Mouse (Mus musculus): ENCODE results near the gene Lcorl. TPM values are rescaled to one million over a fixed set of nuclear protein-coding genes. Genes with fewer than 3 reads are reported as not detected.

Lcorl gene
- polyA plus RNA-seq, 1 experiment, result 3.7 TPM

DNA sequence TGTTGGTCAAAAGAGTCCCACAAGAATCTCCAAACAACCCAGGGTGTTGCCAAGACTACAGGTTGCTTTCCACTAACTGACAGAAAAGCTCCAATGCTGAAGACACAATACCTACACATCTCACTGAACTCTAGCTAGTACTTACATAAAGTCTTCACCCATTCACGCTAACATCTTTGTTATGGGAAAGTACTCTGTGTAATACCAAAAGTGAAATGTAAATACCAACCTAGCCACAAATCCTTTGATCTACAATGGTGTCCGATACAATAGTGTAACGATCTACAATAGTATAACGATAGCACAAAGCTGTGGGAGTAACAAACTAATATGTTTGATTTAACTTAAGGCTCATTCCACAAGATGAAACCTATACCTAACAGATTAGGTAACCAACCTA is 67.2 kb downstream of the Lcorl start:
- no peak overlapping the region for H3K4me3 ChIP-seq (replicated peaks; ENCODE audit: control insufficient read depth, low read depth, low read length)
- TF ChIP-seq POLR2A (IDR thresholded peaks at IDR 0.05; ENCODE audit: borderline replicate concordance, control insufficient read depth, low read depth, low read length) (no peak), CTCF (IDR thresholded peaks at IDR 0.05; ENCODE audit: control insufficient read depth, insufficient read depth, low read length) (no peak)
- no peak overlapping the region for H3K27ac ChIP-seq (ENCODE audit: control insufficient read depth, insufficient read depth, low read depth, low read length, poor library complexity)
- 91% methylated on average over 4 of the region's 4 CpGs for WGBS
- H3K4me1 ChIP-seq (ENCODE audit: control insufficient read depth, insufficient read depth, low read length), result no peaks in the 10 kb centered on the region

DNA sequence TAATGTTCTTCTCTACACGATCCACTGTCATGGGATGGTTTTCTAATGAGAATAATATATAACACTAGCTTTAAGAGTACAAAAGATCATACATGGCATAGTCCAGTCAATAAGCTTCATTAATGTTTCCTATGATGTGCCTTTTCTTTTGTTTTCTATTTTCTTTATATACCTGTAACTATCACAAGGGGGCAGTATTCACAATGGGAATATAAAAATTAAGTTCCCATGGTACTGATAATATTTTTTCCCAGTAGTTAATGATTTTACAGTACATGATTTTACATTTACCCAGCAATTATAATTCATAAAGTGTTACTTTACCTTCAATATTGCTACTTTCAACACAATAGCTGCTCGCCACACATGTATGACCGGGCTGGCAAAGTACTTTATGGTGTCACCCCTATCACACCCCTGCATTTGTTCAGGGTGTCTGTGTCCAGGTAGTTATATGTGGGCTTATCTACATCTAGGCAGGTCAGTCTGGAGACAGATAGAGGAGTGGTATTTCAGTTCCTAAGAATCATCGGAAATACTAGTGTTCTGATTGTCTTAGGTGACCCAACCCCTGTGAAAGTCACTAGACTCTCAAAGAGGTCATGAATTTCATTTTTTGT is 99.8 kb downstream of the Lcorl start:
- TF ChIP-seq CTCF (IDR thresholded peaks at IDR 0.05; ENCODE audit: control insufficient read depth, insufficient read depth, low read length) (no peak), POLR2A (IDR thresholded peaks at IDR 0.05; ENCODE audit: borderline replicate concordance, control insufficient read depth, low read depth, low read length) (no peak)
- Histone ChIP-seq H3K4me1 (ENCODE audit: control insufficient read depth, insufficient read depth, low read length) (no peaks in the 10 kb centered on the region), H3K4me3 (replicated peaks; ENCODE audit: control insufficient read depth, low read depth, low read length) (no peak overlapping the region), H3K27ac (ENCODE audit: control insufficient read depth, insufficient read depth, low read depth, low read length, poor library complexity) (no peak overlapping the region)
- 78% methylated on average over 4 of the region's 4 CpGs for WGBS

DNA sequence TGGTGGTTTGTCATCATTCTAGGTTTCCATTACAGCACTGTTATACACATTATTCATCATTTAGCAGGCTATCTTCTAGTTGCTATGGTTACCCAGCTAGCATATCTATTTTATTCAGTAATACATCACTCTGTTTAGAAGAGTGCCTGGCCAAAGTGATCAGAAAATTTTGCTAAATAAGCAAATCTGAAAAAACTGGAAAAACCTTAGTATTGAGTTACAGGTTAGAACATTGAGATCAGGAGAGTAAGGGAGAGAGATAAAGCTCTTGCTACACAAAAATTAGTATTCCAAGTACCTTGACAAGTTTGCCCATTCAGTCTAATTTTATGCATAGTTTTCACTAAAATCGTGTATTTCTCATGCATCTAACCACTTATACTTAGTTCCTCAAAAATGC is 119.5 kb downstream of the Lcorl start:
- 53% methylated on average over 1 of the region's 1 CpGs for WGBS
- no peak overlapping the region for H3K4me3 ChIP-seq (replicated peaks; ENCODE audit: control insufficient read depth, low read depth, low read length)
- H3K27ac ChIP-seq (ENCODE audit: control insufficient read depth, insufficient read depth, low read depth, low read length, poor library complexity), result no peak overlapping the region
- no peaks in the 10 kb centered on the region for H3K4me1 ChIP-seq (ENCODE audit: control insufficient read depth, insufficient read depth, low read length)
- TF ChIP-seq CTCF (IDR thresholded peaks at IDR 0.05; ENCODE audit: control insufficient read depth, insufficient read depth, low read length), result no peak
- TF ChIP-seq POLR2A (IDR thresholded peaks at IDR 0.05; ENCODE audit: borderline replicate concordance, control insufficient read depth, low read depth, low read length), result no peak

DNA sequence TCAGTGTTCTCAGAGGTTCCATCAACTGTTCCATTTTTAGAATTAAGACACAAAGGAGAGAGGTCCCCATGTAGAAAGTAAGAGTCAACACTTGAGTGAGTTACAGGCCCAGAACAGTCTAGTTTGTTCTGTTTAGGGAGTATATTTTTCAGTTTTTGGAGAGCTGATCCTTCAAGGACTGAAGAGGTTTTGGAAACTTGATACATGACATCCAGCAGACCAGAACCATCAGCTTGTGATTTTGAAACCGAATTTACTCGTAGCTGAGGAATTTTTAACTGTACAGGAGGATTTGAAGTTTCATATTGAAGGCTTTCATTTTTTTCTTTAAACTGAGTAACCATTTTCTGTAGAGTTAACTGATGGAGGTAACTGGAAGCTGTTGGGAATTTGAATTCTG is 123.7 kb downstream of the Lcorl start:
- WGBS, result 83% methylated on average over 2 of the region's 2 CpGs
- TF ChIP-seq POLR2A (IDR thresholded peaks at IDR 0.05; ENCODE audit: borderline replicate concordance, control insufficient read depth, low read depth, low read length) (no peak), CTCF (IDR thresholded peaks at IDR 0.05; ENCODE audit: control insufficient read depth, insufficient read depth, low read length) (no peak)
- H3K4me1 ChIP-seq (ENCODE audit: control insufficient read depth, insufficient read depth, low read length), result no peaks in the 10 kb centered on the region

DNA sequence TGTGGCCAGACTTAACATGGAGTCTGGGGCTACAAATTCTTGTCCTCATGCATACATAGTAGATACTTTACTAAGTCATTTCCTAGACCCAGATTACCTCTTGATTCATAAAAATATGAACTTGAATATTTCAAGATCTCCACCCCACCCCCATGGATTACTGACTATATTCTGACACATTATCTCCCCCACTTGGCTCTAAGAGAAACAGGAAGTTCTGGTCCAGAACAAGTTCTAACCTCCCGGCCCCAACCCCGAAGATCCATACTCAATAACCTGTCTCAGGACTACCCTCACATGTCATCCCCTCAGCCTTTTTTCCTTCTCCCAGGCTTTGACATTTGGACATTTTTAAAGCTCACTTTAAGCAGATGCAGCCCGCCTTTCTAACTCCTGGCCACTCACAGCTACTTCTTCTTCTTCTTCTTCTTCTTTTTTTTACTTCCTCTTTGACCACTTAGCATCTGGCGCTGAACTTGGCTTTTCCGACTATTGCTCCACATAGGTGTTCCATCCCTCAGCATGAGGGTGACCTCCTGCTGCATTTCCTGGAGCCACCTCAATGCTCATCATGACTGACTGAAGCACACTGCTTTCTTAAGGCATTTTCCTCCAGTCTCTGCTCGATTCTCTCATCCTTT is 138.4 kb downstream of the Lcorl start:
- Histone ChIP-seq H3K4me1 (ENCODE audit: control insufficient read depth, insufficient read depth, low read length) (no peaks in the 10 kb centered on the region; the same call in 1 of the 2 replicates), H3K27ac (ENCODE audit: control insufficient read depth, insufficient read depth, low read depth, low read length, poor library complexity) (no peak overlapping the region), H3K4me3 (replicated peaks; ENCODE audit: control insufficient read depth, low read depth, low read length) (no peak overlapping the region)
- TF ChIP-seq CTCF (IDR thresholded peaks at IDR 0.05; ENCODE audit: control insufficient read depth, insufficient read depth, low read length), result no peak
- 23% methylated on average over 6 of the region's 6 CpGs for WGBS

More for the DNA sequence above, 123.7 kb downstream of the Lcorl start:
- Histone ChIP-seq H3K27ac (ENCODE audit: control insufficient read depth, insufficient read depth, low read depth, low read length, poor library complexity) (no peak overlapping the region), H3K4me3 (replicated peaks; ENCODE audit: control insufficient read depth, low read depth, low read length) (no peak overlapping the region)

DNA sequence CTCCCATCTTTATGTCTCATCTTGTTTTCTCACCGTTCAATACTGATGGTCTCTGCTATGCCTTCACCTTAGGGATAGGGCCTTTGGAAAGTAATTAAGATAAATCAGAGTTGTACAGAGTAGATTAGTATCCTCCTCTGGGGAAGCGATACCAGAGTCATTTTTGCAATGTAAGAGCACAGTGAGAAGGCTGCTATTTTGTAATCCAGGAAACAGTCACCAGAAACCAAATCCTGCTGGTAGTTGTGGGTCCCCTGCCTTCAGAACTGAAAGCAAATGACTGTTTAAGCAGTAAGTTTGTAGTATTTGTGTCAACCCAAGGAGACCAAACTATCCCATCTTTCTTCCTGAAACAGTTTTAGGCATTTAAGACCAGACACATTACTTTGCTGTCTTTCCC is 147.8 kb downstream of the Lcorl start:
- 66% methylated on average over 2 of the region's 2 CpGs for WGBS
- Histone ChIP-seq H3K4me3 (replicated peaks; ENCODE audit: control insufficient read depth, low read depth, low read length) (no peak overlapping the region), H3K27ac (ENCODE audit: control insufficient read depth, insufficient read depth, low read depth, low read length, poor library complexity) (no peak overlapping the region), H3K4me1 (ENCODE audit: control insufficient read depth, insufficient read depth, low read length) (no peaks in the 10 kb centered on the region)
- TF ChIP-seq CTCF (IDR thresholded peaks at IDR 0.05; ENCODE audit: control insufficient read depth, insufficient read depth, low read length) (no peak), POLR2A (IDR thresholded peaks at IDR 0.05; ENCODE audit: borderline replicate concordance, control insufficient read depth, low read depth, low read length) (no peak)

DNA sequence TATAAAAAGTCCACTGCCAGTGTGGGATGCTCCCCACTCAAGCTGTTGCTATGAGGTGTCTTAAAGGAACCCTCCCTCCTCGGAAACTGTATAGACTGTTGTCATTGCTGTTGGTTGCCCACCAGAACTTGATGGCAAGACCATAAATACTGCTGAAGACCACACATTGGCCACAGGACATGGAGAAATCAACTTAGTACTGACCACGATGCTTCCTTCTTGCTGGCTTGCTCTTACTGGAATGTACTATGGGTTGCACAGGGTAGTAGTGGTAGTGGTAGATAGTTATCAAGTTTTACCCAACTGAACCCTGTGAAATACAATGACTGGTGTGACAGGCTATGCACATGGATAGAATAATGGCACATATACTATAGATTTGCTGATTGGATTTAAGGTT is 150.6 kb downstream of the Lcorl start:
- no peak overlapping the region for H3K27ac ChIP-seq (ENCODE audit: control insufficient read depth, insufficient read depth, low read depth, low read length, poor library complexity)
- WGBS, result 39% methylated on average over 2 of the region's 2 CpGs
- H3K4me3 ChIP-seq (replicated peaks; ENCODE audit: control insufficient read depth, low read depth, low read length), result no peak overlapping the region
- H3K4me1 ChIP-seq (ENCODE audit: control insufficient read depth, insufficient read depth, low read length), result no peaks in the 10 kb centered on the region
- no peak for TF ChIP-seq CTCF (IDR thresholded peaks at IDR 0.05; ENCODE audit: control insufficient read depth, insufficient read depth, low read length)
- TF ChIP-seq POLR2A (IDR thresholded peaks at IDR 0.05; ENCODE audit: borderline replicate concordance, control insufficient read depth, low read depth, low read length), result no peak

DNA sequence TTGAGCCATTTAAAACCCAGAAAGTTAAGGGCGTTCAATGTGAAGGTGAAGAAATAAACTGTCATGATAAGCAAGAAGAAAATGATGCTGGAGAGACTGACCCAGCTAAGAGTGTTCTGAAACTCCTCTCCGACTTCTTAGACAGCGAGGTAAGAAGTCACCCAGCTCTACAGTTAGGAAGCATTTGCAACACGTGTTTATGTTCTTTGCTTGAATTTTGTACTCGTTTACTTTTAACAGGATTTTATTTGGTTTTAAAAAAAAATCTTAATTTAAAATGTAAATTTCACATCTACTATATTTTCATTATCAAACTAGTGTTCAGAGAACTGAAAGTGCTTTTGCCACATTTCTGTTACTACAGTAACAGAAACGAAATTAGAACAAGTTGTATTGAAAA is 165.7 kb downstream of the Lcorl start:
- no peak overlapping the region for H3K4me3 ChIP-seq (replicated peaks; ENCODE audit: control insufficient read depth, low read depth, low read length)
- H3K27ac ChIP-seq (ENCODE audit: control insufficient read depth, insufficient read depth, low read depth, low read length, poor library complexity), result no peak overlapping the region
- no peak for TF ChIP-seq CTCF (IDR thresholded peaks at IDR 0.05; ENCODE audit: control insufficient read depth, insufficient read depth, low read length)
- TF ChIP-seq POLR2A (IDR thresholded peaks at IDR 0.05; ENCODE audit: borderline replicate concordance, control insufficient read depth, low read depth, low read length), result no peak
- H3K4me1 ChIP-seq (ENCODE audit: control insufficient read depth, insufficient read depth, low read length), result no peaks in the 10 kb centered on the region
- 89% methylated on average over 6 of the region's 6 CpGs for WGBS

Measured in bone marrow, adult 2 months (tissue).